Mouse (Mus musculus) forebrain, embryonic 14.5 days (tissue): ENCODE data around the gene 1700014D04Rik. TPM values are rescaled to one million over a fixed set of nuclear protein-coding genes. Genes with fewer than 3 reads are reported as not detected.
"Not testable (repeated sequence)": the region's sequence is repeated elsewhere in the genome, so short reads cannot be mapped to it uniquely, and the experiment has no call there.

Source experiments
- ATAC-seq: fragments of 200-750 bp; cut with Nextera tagmentation; 2 replicates; pipeline ENCODE4 v1.8.0; 2017; ENCODE audit warnings: mild to moderate bottlenecking, moderate library complexity
- DNase-seq: peaks from one replicate; pipeline ENCODE4 v3.0.0-alpha.2; 2015; ENCODE audit warnings: low spot score
- H3K27ac ChIP-seq: fragments of 300-500 bp; sonication (generic); 2 replicates; pipeline ENCODE4 v1.5.1; 2014; ENCODE audit warnings: low read depth, mild to moderate bottlenecking, control low read depth, low read length, moderate library complexity
- H3K27me3 ChIP-seq: fragments of 300-500 bp; sonication (generic); replicated peaks from 2 replicates; pipeline ENCODE4 v1.6.1; 2014; ENCODE audit warnings: low read length, control low read depth, mixed read lengths; ENCODE audit not compliant: control insufficient read depth, insufficient read depth
- H3K36me3 ChIP-seq: fragments of 300-500 bp; sonication (generic); 2 replicates; pipeline ENCODE4 v1.6.1; 2014; ENCODE audit warnings: low read length, control low read depth; ENCODE audit not compliant: control insufficient read depth, insufficient read depth
- H3K4me1 ChIP-seq: fragments of 300-500 bp; sonication (generic); 2 replicates; pipeline ENCODE4 v1.6.1; 2014; ENCODE audit warnings: antibody characterized with exemption, low read length, control low read depth; ENCODE audit not compliant: control insufficient read depth, insufficient read depth
- H3K4me2 ChIP-seq: fragments of 300-500 bp; sonication (generic); 2 replicates; pipeline ENCODE4 v1.6.1; 2014; ENCODE audit warnings: mild to moderate bottlenecking, control low read depth, low read length
- H3K4me3 ChIP-seq: fragments of 300-500 bp; sonication (generic); 2 replicates; pipeline ENCODE4 v1.5.1; 2014; ENCODE audit warnings: low read depth, low read length, control low read depth
- H3K9ac ChIP-seq: fragments of 300-500 bp; sonication (generic); 2 replicates; pipeline ENCODE4 v1.6.1; 2014; ENCODE audit warnings: mild to moderate bottlenecking, low read length, control low read depth, moderate library complexity
- H3K9me3 ChIP-seq: fragments of 300-500 bp; sonication (generic); replicated peaks from 2 replicates; pipeline ENCODE4 v1.6.1; 2016; ENCODE audit warnings: low read length, control low read depth, mixed read lengths; ENCODE audit not compliant: control insufficient read depth
- WGBS: fragments of 180-500 bp; shearing (Covaris S2); extraction: QIAGEN DNeasy Blood & Tissue Kit; methylation state at CpG from one replicate; pipeline ENCODE4 v1.1.7; 2014; 5-methylcytosine and 5-hydroxymethylcytosine counted together
- polyA plus RNA-seq: library from polyadenylated mRNA; unstranded; fragments of >200 nt; fragmentation: Nextera tagmentation; extraction: Ambion mirVana; gene quantifications from 2 replicates; pipeline ENCODE4 v1.2.1, GENCODE M21; 2014

The 1700014D04Rik gene
- polyA plus RNA-seq, 1 experiment from 2014 or later, result not detected

DNA sequence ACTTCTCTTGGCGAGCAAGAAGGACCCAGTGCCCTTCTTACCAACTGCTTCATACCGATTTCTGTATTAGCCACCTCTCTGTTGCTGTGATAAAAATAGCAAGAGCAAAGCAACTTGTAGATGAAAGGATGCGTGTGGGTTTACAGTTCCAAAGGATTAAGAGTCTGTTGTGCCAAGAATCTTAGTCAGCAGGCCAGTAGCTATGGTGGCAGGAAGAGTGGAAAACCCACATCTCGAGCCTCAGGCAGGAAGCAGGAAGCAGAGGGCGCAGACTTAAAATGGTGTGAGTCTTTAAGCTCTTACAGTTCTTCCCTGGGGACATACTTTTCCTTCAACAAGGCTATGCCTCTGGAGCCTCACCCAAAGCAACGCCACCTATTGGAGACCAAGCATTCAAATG is 1.1 kb downstream of the 1700014D04Rik start:
- H3K4me3 ChIP-seq, result no peak overlapping the region
- no peaks in the 10 kb centered on the region for H3K4me1 ChIP-seq
- WGBS, result 87% methylated on average over 6 of the region's 6 CpGs
- H3K36me3 ChIP-seq, result no peaks in the 10 kb centered on the region
- no peak overlapping the region for H3K4me2 ChIP-seq
- no peak for DNase-seq
- no peak overlapping the region for H3K9ac ChIP-seq
- H3K27me3 ChIP-seq, result no peaks in the 10 kb centered on the region
- H3K27ac ChIP-seq, result no peak overlapping the region
- H3K9me3 ChIP-seq, result no peaks in the 10 kb centered on the region
- ATAC-seq, result no peak

GRCm38 (mm10) chr13:59741697-59742096 is 4.9 kb downstream of the 1700014D04Rik start:
- H3K27me3 ChIP-seq, result no peaks in the 10 kb centered on the region
- H3K4me3 ChIP-seq, result no peak overlapping the region

DNA sequence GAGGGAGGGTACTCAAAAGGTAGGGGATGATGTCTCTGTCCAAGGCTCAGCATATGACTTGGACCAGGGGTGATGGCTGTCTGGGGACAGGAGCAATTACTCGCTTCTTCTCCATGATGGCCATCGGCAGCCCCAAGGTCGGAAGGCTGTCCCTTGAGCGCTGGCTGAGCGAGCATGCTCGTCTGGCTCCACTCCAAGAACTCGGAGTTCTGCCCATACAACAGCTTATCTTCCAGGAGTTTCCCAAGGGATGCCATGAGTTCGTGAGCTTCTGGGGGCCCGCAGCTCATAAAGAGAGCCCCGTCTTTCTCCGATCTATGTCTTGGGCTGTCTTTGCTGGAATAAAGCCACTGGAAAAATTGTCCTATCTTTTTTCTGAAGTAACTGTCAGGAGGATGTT is 5.5 kb downstream of the 1700014D04Rik start:
- H3K27me3 ChIP-seq, result no peaks in the 10 kb centered on the region
- no peak overlapping the region for H3K4me3 ChIP-seq
- WGBS, result 88% methylated on average over 11 of the region's 11 CpGs
- no peaks in the 10 kb centered on the region for H3K4me1 ChIP-seq
- no peak for DNase-seq
- H3K9me3 ChIP-seq, result no peaks in the 10 kb centered on the region
- no peak overlapping the region for H3K4me2 ChIP-seq
- no peak overlapping the region for H3K9ac ChIP-seq
- H3K36me3 ChIP-seq, result no peaks in the 10 kb centered on the region
- ATAC-seq, result no peak
- H3K27ac ChIP-seq, result no peak overlapping the region

More at GRCm38 (mm10) chr13:59741697-59742096, 4.9 kb downstream of the 1700014D04Rik start:
- Histone ChIP-seq H3K36me3 (no peaks in the 10 kb centered on the region), H3K4me2 (no peak overlapping the region), H3K4me1 (no peaks in the 10 kb centered on the region), H3K9ac (no peak overlapping the region), H3K27ac (no peak overlapping the region), H3K9me3 (no peaks in the 10 kb centered on the region)
- DNase-seq (no peak), ATAC-seq (no peak)
- WGBS, result 84% methylated on average over 10 of the region's 10 CpGs

GRCm38 (mm10) chr13:59739397-59739796 is 7.2 kb downstream of the 1700014D04Rik start:
- H3K27me3 ChIP-seq, result no peaks in the 10 kb centered on the region
- no peaks in the 10 kb centered on the region for H3K36me3 ChIP-seq
- no peak overlapping the region for H3K4me2 ChIP-seq
- no peaks in the 10 kb centered on the region for H3K9me3 ChIP-seq
- H3K9ac ChIP-seq, result no peak overlapping the region
- 90% methylated on average over 4 of the region's 4 CpGs for WGBS
- ATAC-seq, result no peak
- no peak overlapping the region for H3K27ac ChIP-seq
- no peak for DNase-seq
- no peaks in the 10 kb centered on the region for H3K4me1 ChIP-seq
- no peak overlapping the region for H3K4me3 ChIP-seq

GRCm38 (mm10) chr13:59738455-59738854 is 8.1 kb downstream of the 1700014D04Rik start:
- ATAC-seq (no peak), DNase-seq (no peak)
- H3K4me3 ChIP-seq, result no peak overlapping the region
- no peak overlapping the region for H3K4me2 ChIP-seq
- 93% methylated on average over 2 of the region's 2 CpGs for WGBS
- H3K9me3 ChIP-seq, result no peaks in the 10 kb centered on the region
- no peak overlapping the region for H3K9ac ChIP-seq
- H3K27me3 ChIP-seq, result no peaks in the 10 kb centered on the region
- no peaks in the 10 kb centered on the region for H3K4me1 ChIP-seq
- H3K36me3 ChIP-seq, result no peaks in the 10 kb centered on the region
- no peak overlapping the region for H3K27ac ChIP-seq

DNA sequence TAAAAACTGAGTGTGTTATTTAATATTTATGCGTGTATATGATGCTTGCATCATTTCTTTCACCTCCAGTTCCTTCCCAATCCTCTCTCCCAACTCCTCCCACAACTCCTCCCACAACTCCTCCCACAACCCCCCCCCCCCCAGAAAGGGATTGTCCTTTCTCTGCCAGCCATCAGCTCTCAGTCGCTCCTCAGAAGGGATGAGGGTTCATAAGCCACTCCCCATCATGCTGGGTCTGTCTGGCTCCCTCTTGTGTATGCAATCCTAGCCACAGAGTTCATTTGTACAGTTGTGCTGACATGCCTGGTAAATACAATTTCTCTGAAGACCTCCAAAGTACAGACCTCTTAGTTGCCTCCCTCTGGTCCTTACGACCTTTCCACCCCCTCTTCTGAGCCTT is 11.4 kb downstream of the 1700014D04Rik start:
- WGBS, result 31% methylated on average over 3 of the region's 3 CpGs
- Histone ChIP-seq H3K4me1 (no peaks in the 10 kb centered on the region), H3K4me2 (no peak overlapping the region), H3K27ac (no peak overlapping the region), H3K9ac (no peak overlapping the region), H3K36me3 (no peaks in the 10 kb centered on the region), H3K27me3 (no peaks in the 10 kb centered on the region), H3K9me3 (no peaks in the 10 kb centered on the region), H3K4me3 (no peak overlapping the region)
- DNase-seq (peak; percentile 45), ATAC-seq (no peak)

DNA sequence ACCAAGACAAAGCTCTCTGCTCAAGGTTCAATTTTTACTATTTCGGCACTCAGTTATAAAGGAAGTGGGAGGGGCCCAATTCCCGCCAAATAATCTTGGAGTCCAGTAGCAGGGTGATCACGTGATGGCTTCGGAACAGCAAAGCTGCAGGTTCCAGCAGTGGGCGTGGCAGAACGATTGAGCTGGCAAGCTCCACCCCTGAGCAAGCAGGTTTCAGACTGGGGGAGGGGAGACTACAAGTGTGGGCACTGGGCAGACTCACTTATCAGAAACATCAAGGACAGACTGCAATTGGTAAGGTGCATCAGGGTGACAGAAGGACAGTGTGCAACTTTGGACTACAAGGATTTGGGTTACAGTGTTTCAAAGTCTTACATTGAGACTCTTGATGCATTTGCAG is 12.2 kb downstream of the 1700014D04Rik start:
- ATAC-seq, H3K4me1 ChIP-seq, DNase-seq, H3K4me3 ChIP-seq, H3K9me3 ChIP-seq, H3K36me3 ChIP-seq, H3K4me2 ChIP-seq, H3K27me3 ChIP-seq, H3K9ac ChIP-seq, H3K27ac ChIP-seq: not testable (repeated sequence)
- WGBS, result 27% methylated on average over 6 of the region's 6 CpGs

DNA sequence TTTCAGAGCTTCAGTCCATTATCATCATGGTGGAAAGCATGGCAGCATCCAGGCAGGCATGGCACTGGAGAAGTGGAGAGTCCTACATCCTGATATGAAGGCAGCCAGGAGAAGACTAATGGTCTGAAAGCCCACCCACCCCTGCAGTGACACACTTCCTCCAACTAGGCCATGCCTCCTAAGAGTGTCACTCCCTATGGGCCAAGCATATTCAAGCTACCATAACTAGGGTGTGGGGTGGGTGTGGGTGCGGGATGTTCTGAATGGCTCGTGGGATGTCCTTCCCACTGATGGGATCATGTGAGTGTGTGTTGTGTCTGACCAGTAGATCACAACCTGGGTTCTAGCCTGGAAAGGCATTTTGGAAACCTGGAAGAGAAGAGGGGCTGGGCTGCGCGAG is 12.6 kb downstream of the 1700014D04Rik start:
- ATAC-seq, result no peak
- H3K4me2 ChIP-seq, result no peak overlapping the region
- H3K27ac ChIP-seq, result no peak overlapping the region
- H3K27me3 ChIP-seq, result no peaks in the 10 kb centered on the region
- H3K4me3 ChIP-seq, result no peak overlapping the region
- no peak for DNase-seq
- WGBS, result 81% methylated on average over 2 of the region's 4 CpGs
- no peak overlapping the region for H3K9ac ChIP-seq
- no peaks in the 10 kb centered on the region for H3K9me3 ChIP-seq
- H3K4me1 ChIP-seq, result no peaks in the 10 kb centered on the region
- H3K36me3 ChIP-seq, result no peaks in the 10 kb centered on the region

DNA sequence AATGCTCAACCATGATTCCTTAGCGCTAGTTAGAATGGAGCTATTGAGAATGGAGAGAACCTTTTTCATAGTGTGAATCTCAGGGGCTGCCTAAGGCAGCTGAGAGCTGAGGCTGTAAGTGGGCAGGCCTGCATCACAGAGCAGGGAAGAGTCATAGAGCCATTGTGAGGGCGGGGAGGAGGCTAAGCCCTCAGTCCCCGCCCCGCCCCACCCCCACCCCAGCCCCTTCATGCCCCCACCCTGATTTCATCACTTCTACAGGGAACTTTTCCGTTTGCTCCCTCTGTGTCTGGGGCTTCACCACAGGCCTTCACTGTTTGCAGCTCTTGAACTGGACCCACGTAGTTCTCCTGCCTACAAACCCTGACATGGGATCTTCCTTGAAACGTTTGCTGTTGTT is 14.9 kb downstream of the 1700014D04Rik start, which contains the start of gene Spata31d1d:
Gene Spata31d1d, minus strand, starts transcription at position 101 of the 400 bp plus-strand sequence.
- Histone ChIP-seq H3K27ac (no peak within 1 kb of the TSS), H3K27me3 (no peaks in the 10 kb centered on the region), H3K4me3 (no peak within 1 kb of the TSS), H3K4me1 (no peaks in the 10 kb centered on the region), H3K9me3 (no peaks in the 10 kb centered on the region), H3K36me3 (no peaks in the 10 kb centered on the region), H3K4me2 (no peak within 1 kb of the TSS), H3K9ac (no peak within 1 kb of the TSS)
- WGBS, result 42% methylated on average over 6 of the region's 7 CpGs
- DNase-seq (no peak), ATAC-seq (no peak)
